Mouse (Mus musculus) right cerebral cortex, postnatal 10 days (tissue): ENCODE measurements around the gene Gpr61.

Experiments
- DNase-seq, 2 experiments: peaks; one replicate each; pipeline ENCODE4 v3.0.0; 2021; ENCODE audit warnings: low spot score in 2 of 2

Gene Gpr61

DNA sequence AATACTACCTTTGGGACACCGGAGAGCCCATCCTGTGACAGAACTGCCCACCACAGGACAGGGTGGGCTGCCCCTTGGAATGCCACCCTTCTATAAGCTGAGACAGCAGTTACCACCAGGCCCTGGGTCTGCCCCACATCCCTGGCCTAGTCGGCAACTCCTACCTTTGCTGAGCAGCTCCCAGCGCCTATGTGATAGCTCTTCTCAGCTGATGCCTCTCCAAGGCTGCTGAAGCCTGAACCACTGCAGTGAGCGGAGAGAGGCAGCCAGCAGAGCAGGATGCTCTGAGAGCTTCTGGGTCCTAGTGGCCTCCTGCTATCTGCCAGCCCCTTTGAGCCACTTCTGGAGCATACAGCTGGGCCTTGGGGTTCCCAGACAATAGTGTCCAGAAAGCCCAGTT is at the start of gene Gpr61:
Gpr61 (minus strand) TSS at position 227 of the 400 bp plus-strand sequence.
- DNase-seq, result peak; percentile 83 to 86

DNA sequence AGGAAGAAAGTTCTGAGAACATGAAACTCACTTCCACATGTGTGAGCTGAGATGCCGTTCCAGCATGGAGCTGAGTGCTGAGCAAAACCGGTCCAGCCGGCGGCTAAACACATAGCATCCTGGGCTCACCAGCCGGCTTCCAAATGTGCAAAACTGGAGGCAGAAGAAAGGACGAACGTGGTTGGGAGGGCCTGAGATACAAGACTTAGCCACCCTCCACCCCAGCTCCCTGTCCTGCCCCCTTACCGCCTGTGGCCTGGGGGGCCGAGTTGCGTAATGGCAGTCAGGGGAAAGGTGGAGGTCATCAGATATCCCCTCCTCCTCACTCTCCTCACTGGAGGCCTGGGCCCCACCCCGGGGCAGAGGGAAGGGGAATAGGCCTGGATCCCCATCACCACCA is 49.8 kb upstream of the Gpr61 start:
- DNase-seq, result peak in 1 of 2 experiments; percentile 30

DNA sequence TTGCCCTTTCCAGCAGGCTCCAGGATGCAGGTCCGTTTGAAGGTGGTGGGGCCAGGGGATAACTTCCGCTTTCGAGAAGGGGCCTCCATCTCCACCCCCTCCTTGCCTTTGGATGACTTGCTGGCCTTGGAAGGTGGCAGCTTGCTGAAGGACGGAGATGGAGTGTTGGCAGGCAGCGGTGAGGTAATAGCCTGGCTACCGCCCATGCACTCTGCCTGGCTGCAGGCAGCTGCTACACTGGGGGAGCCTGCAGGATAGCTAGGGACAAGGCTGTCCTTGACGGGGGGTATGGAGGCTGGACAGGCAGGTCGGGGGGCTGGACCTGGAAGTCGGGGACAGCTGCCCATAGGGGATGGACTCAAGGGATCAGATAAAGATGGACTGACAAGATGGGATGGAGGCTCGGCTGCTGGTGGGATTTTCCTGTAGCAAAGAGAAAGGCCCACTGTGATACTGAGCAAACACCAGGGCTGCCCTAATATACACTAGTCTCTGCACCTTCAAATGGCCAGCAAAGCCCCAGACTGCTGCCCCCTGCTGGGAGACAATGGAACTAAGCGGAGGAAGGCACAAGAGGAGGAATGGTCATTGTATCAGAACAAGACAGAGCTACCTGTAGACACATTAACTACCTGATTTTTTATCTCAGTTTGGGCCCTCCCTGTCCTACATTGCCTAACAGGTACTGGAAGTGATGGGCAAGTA is 49.1 kb upstream of the Gpr61 start:
- peak in 1 of 2 experiments; percentile 82 for DNase-seq

DNA sequence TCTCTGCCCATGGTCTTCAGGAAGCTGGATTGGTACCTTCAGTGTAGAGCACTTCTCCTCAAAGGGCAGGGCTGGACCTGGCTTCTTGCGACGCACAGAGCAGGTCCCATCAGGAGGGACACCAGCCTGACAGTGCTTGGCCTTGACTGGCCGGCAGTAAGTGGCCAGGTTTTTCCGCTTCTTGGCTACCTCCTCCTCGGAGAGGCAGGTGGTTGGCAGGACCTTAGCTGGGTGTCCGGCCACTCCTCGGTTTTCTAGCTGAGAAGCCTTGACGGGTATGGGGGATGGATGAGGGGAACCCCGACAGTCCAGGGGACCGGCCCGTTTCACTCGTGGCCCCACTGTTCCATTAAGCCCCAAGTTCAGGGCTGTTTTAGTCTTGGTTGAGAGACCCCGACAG is 48.5 kb upstream of the Gpr61 start:
- DNase-seq, result no peak

DNA sequence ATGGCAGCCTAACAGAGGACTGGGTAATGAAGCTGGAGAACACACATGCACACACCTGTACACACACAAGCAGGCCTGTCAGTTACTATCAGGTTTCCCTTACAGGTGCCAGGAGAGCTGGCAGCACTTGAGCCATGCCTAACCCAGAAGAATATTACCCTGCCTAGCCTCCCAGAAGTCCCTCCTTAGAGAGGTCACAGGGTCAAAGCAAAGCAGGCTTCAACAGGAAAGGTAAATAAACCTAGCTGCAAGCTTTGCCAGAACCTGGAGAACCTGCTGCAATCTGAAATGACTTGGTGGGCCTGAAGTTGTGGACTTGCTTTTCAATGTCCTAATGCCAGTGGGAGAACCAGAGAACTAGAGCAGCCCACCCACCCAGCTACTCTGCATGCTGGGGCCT is 47.8 kb upstream of the Gpr61 start:
- no peak for DNase-seq

DNA sequence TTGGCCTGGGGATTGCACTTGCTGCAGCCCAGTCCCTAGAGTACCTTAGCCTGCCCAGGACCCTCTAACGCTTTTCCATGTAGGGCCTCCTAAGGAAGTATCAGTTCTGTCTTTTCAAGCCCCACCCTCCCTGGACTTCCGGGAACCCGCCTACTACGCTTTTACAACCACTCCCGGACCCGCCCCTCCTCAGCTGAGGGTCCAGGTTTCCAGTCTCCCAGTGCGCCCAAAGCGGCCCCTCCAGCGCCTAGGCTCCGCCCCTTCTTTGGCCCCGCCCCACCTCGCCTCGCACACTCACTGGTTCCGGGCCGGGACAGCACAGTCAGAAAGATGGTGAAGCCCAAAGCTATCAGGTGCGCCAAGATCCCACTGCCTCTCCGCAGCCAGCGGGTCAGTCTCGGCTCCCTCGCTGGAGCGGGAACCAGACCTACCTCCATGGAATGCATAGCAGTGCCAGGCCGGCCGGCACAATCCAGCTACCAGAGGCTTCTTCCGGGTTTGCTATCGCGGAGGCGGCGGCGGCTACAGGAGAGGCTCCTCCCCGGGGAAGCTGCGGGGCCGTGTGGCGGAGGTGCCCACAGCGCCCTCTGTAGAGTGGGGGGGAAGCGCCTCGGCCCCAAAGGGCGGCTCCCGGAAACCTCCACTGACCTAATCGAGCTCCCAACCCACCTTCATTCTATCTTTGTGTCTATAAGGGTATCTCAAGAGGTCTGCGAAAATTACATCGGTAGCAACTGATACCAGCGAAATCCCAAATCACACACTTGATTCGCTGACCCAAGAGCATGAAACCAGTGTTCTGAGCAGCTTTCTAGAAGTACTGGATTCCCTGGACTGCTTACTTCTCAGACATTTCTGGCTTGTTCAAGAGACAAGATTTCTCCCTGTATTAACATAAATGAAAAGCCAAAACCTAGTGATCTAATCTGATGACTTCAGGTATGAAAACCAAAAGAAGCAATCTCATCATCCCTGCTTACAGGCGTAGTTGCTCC is 45.9 kb upstream of the Gpr61 start, which contains the start of gene Cyb561d1:
Cyb561d1 (minus strand) TSS at position 884 of the 995 bp plus-strand sequence.
- DNase-seq, result peak; percentile 91 to 92

DNA sequence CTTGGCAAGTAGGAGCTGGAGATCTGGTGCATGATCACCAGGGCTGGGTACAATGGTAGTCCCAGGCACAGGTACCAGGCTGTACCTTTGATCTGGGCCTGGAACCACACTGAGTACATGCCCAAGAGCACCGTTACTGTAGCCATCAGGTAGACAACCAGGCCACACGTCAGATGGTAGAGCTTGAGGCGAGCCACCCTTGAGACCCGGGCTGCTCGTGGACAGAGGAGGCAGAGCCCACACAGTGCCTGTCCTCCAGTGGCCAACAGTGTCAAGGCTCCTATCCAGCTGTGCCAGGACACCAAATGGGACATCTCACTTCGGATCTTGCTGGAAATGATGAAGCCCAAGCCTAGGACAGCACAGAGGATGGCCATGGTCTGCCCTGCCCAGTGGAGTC is 44.5 kb upstream of the Gpr61 start:
- DNase-seq, result peak in 1 of 2 experiments; percentile 37

DNA sequence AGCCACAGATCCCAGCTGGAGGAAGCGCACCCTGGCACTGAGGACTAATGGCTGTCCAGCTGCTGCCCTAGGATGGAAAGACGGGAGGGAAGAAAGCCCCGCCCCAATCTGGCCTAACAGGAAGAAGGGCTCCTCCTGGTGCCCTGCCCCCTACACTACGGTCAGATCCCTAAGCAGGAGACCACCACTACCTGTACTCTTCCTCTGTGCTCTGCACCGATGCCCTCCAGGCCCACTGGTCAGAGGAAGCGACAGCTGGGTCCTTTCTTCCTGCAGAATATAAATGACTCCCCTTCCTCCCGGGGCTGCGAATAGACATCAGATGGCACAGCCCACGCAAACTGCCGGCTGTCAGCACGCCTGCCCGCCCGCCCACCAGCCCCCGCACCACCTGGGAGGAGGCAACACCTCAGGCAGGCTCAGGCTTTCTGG is 42.4 kb upstream of the Gpr61 start:
- peak; percentile 88 to 92 for DNase-seq

DNA sequence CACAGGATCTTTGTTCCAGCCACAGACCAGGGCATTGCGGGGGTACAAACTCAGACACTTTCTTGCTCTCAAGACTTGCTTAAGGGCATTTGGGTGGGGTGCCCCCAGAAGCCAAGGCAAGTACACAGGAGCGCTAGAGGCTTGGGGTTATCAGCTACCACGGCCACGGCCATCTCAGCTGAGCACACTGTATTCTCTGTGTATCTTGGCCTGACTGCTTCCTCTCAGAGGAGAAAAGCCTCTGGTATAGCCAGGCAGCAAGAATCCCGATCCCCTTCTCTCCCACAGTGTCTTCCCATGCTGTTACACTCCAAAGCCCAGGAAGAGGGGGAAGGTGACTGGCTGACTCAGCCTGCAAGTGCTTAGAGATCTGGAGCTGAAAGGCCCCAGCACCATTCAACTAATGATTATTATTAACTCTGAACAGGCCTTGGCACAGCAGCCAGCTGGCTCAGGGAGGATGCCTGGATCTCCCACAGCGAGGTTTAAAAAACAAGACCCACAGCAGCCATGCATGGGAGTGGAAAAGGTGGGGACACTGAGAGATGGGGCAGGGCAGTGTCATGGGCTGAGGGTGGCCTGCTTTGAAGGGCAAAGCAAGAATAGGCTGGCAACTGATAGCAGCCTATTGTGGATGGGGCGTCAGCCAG is 41.4 kb upstream of the Gpr61 start:
- peak; percentile 69 to 79 for DNase-seq

DNA sequence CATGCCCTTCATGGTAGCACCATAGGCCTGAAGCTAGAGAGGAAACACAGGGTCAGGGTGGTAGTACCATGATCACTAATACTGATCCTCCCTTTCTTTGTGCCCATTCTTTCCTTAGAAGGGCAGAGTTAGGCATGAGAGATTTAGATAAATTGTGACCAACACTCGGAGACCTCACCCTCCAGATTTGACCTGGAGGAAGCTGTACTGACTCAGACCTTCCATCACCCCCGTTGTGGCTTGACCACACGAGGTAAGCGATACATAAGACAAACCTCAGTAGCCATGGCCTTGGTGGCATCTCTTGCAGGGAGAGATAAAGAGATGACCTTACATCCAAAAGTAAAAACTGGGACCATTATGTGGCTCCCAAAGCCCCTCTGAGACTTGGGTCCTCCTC is 40.6 kb upstream of the Gpr61 start:
- peak in 1 of 2 experiments; percentile 21 for DNase-seq

DNA sequence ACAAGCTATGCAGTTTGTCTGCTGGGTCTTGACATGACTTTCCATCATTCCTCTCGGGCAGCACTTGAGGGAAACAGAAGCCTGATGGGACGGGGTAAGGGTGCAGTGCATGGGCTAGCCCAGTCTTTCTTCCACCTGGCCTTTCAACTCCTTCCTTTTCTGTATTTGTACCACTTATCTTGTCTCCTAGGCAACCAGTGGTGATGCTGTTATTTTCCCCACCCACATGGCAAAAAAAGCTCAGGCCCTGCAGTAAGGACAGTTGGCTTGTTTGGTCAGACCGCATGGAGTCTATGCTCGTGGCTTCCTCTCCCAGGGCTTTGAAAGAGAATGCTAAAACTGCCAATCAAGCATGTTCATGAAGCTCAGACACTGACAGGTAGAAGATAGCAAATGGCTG is 39.0 kb upstream of the Gpr61 start:
- DNase-seq, result peak in 1 of 2 experiments; percentile 30

DNA sequence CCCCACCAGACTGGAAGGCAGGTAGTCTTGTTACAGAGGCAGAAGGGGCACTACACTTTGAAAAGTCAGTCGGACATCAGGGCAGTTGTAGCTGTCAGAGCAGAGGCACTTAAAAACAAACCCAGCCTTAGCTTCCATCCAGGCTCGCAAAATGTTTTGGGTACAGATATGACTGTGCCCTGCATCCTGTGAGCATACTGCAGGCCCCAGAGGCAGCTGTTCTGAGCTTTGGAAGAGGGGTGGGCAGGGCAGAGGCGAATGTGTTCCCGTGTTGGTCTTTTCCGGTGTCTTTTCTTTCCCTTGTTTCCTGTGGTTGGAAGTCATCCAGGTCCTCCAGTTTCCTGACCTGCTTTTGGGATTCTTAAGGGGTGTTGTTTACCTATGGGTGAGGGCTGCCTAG is 35.2 kb upstream of the Gpr61 start:
- peak in 1 of 2 experiments; percentile 19 for DNase-seq

DNA sequence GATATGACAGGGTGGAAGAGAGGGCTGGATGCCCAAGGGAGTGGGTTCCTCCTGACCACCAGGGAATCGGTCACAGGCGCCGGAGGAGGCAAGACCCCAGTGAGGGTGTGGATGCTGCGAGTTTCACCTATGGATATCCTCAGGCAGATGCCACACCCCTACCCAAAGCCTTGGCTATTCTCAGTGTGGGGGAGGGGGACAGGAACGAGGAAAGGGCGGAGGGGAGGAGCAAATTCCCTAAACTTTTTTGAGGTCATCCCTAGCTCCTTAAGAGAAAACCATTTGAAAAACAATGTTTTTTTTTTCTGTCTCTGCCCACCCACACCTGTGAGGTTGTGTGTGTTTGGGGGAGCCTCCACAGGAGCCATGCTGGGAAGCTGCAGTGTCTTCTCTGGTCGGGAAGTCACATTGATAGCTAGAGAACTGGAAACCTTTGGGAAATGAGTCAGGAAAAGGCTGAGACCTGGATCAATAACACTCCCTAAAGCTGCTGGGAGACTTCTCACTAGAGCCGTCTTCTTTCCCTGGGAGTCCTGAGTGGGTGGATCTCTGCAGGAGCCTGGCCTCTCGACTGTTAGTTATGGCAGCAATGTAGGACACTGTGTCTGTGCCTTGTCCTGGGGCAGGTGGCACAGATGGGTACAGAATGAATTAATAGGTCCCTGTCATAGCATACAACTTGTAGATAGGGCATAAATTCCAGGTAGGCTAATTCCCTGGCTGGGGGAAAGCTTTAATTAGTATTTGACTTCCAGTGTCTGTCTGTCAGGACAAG is 34.2 kb upstream of the Gpr61 start:
- DNase-seq, result peak in 1 of 2 experiments; percentile 33

DNA sequence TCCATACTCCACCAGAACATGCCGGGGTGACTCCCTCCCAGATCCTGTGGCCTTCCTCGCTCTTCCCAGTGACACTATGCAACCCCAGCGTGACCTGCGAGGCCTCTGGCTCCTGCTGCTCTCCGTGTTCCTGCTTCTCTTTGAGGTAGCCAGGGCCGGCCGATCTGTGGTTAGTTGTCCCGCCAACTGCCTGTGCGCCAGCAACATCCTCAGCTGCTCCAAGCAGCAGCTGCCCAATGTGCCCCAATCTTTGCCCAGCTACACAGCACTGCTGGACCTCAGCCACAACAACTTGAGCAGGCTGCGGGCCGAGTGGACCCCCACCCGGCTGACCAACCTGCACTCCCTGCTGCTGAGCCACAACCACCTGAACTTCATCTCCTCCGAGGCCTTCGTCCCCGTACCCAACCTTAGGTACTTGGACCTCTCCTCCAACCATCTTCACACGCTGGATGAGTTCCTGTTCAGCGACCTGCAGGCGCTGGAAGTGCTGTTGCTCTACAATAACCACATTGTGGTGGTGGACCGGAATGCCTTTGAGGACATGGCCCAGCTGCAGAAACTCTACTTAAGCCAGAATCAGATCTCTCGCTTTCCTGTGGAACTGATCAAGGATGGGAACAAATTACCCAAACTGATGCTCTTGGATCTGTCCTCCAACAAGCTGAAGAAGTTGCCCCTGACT is 32.6 kb upstream of the Gpr61 start:
- DNase-seq, result peak; percentile 36 to 44

DNA sequence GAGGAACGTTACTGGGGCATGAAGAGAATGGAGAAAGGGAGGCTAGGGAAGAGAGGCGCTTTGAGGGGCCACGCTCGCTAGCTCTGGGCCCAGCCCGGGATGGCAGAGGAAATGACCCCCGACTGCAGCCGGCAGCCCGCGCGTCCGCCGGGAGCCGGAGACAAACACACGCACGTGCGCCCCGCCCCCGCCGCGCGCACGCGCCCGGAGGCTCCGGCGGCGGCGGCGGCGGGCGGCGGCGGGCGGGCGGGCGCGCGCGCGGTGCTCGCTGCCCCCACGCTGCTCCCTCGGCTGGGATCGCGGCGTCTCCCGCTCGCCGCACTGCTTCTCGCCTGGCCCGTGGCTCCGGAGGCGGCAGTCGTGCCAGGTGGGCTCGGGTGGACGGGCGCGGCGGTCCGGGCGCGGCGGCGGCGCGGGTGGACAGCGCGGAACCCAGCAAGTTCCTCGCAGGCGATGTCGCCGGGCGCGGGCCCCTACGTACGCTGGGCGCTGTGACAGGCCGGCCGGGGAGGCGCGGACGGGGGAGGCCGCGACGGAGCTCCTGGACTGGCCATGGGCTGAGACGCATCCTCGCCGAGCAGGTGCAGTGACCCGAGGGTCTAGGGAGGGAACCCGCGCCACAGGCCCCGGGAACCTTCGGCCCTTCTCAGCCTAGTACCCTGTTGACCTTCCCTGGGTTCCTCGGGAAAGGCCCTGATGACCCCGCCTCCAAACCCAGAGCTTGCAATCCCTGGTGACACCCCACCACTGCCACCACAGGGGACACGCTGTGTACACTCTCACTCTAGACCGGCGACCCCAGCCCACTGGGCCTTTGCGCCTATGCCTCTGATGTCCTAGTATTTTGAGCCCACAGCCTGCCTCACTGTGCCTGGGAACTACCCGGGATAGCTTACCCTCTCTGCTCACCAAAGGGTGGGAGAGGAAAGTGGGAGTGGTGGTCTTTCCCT is 31.7 kb upstream of the Gpr61 start, which contains the start of gene Amigo1:
Amigo1 (plus strand) TSS at position 238 of the 950 bp plus-strand sequence.
- DNase-seq, result peak; percentile 27 to 57

DNA sequence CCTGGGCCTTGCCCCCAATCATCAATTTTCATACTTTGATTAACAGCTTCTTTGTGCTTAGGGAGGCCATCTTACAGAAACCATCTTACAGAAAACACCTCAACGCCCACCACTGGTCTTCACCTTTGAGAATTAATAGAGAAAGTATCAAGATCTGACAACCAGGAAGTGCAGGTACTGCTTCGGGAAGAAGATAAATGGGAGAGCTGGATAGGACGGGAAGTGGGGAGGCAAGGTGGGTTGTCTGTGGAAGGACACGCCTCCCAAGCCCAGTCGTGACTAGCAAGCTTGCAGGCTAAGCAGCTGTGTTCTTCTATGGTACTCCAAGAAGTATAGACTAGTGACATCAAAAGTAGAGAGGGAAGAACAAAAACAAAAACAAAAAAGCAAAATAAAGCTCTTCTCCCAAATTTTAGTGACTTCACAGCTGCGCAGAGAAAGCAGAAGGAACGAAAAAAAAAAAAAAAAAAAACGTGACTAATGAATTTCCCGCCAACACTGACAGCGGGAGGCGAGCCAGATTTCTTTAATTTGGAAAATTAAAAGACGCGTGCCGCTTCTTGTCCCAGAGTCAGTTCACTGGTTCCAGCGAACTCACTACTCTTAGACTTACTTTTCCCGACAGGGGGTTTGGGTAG is 30.9 kb upstream of the Gpr61 start:
- peak in 1 of 2 experiments; percentile 28 for DNase-seq

DNA sequence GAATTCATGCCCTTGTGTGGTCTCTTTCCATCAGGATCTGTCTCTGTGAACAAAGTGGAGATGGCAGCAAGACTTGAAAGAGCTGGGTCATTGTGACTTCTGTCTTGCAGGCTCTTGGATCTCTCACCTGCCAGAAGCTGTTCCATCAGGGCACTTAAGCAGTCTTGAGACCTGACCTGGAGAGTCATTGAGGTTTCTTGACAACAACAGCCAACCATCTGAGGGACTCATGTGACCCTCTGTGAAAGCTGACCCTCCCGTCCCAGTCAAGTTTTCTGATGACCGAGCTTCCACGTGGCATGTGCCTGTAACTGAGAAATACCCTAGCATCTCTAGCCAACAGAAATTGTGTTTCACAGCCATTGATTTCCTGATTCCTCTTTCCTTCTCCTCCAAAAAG is 30.1 kb upstream of the Gpr61 start:
- DNase-seq, result peak in 1 of 2 experiments; percentile 20

DNA sequence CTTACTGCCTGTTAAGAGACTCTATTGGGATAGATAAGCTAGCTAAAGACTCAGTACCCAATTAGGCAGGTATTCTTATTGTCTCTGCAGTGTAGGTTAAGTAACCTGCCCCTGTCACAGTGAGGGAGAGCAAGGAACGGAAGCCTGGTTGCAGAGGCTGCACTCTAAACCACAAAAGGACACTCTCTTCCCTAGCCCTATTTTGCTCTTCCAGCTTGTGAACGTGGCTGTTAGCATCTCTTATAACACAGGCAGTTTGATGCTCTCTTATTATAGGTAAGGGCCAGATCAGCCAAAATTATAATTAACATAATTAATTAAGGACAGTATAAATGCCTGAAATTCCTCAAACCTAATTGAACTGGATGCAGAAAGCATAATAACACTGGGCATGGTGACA is 25.8 kb upstream of the Gpr61 start:
- DNase-seq, result no peak
